8 mouse cellular contexts compared by ENCODE assay signal in genomic region chr15:91672645-91673568, GRCm38 (mm10). TPM values are rescaled to one million over a fixed set of nuclear protein-coding genes. Genes with fewer than 3 reads are reported as not detected.
DNase-seq lines count a peak whose midpoint lies in the region; ATAC-seq and TF ChIP-seq lines count a peak whose summit lies in the region.

TSS of gene Lrrk2 (plus strand) at chr15:91673175.

- peak within 1 kb of the TSS; percentile 71 for H3K4me2 ChIP-seq in forebrain, embryonic 14.5 days (ENCODE audit: low read length)
- H3K4me2 ChIP-seq in liver, embryonic 16.5 days (ENCODE audit: low read depth, low read length) = peak within 1 kb of the TSS; percentile 57
- peak within 1 kb of the TSS; percentile 65 for H3K4me2 ChIP-seq in neural tube, embryonic 11.5 days (ENCODE audit: low read depth)
- peak within 1 kb of the TSS; percentile 90 for H3K4me2 ChIP-seq in stomach, embryonic 16.5 days (ENCODE audit: low read depth, low read length)

- intact Hi-C loops in heart, postnatal 10 days (cut with DNase I) = loop anchor here (5.0 kb wide), 1 partner anchor 66 kb away; no protein-coding TSS in a partner anchor

- peaks cover 4% of the 10 kb centered on the region for H3K79me2 ChIP-seq in C2C12 (ENCODE audit: control insufficient read depth, insufficient read depth)

- peak within 1 kb of the TSS; percentile 58 for H3K4me3 ChIP-seq in C2C12 (ENCODE audit: insufficient read depth, poor library complexity, severe bottlenecking)
- peak within 1 kb of the TSS; percentile 41 for H3K4me3 ChIP-seq in forebrain, embryonic 14.5 days (ENCODE audit: low read depth, low read length)
- H3K4me3 ChIP-seq in liver, embryonic 16.5 days (ENCODE audit: low read depth, low read length) = peak within 1 kb of the TSS; percentile 57
- H3K4me3 ChIP-seq in neural tube, embryonic 11.5 days (ENCODE audit: low read depth, low read length) = peak within 1 kb of the TSS; percentile 42
- peak within 1 kb of the TSS; percentile 67 for H3K4me3 ChIP-seq in stomach, embryonic 16.5 days (replicated peaks; ENCODE audit: low read length)

- 0 out of 2 replicates have a peak, but pooled peaks cover 3% of the 10 kb centered on the region for H3K4me1 ChIP-seq in forebrain, embryonic 14.5 days (ENCODE audit: control insufficient read depth, insufficient read depth, low read length)
- no peaks in the 10 kb centered on the region for H3K4me1 ChIP-seq in liver, embryonic 16.5 days (ENCODE audit: control insufficient read depth, low read depth, low read length)
- no peaks in the 10 kb centered on the region for H3K4me1 ChIP-seq in neural tube, embryonic 11.5 days (ENCODE audit: control insufficient read depth, insufficient read depth, low read length)
- 0 out of 2 replicates have a peak, but pooled peaks cover 3% of the 10 kb centered on the region for H3K4me1 ChIP-seq in stomach, embryonic 16.5 days (ENCODE audit: control insufficient read depth, insufficient read depth, low read length)

- H3K79me3 ChIP-seq in C2C12 (ENCODE audit: low read depth) = peaks cover 3% of the 10 kb centered on the region

- peak; percentile 99 for ATAC-seq in forebrain, embryonic 14.5 days
- peak; percentile 87 for ATAC-seq in liver, embryonic 16.5 days (ENCODE audit: low read depth)
- peak; percentile 96 for ATAC-seq in neural tube, embryonic 11.5 days (ENCODE audit: insufficient read depth, low FRiP score, low TSS enrichment)
- peak; percentile 97 for ATAC-seq in stomach, embryonic 16.5 days (ENCODE audit: insufficient read depth, low FRiP score)

- TF ChIP-seq CTCF in C2C12 (IDR thresholded peaks at IDR 0.05; ENCODE audit: control insufficient read depth, insufficient read depth, insufficient read length) = no peak

- DNase-seq in cerebellum, adult 11-12 months = peak; percentile 76
- peak; percentile 75 for DNase-seq in forebrain, embryonic 14.5 days (ENCODE audit: low spot score)
- DNase-seq in heart, postnatal 10 days = peak; percentile 93
- peak; percentile 91 to 93 for DNase-seq in kidney, postnatal 4 days
- DNase-seq in neural tube, embryonic 11.5 days (ENCODE audit: low spot score) = peak; percentile 81

- no peaks in the 10 kb centered on the region for H3K9me3 ChIP-seq in forebrain, embryonic 14.5 days (replicated peaks; ENCODE audit: control insufficient read depth, low read length)
- no peaks in the 10 kb centered on the region for H3K9me3 ChIP-seq in liver, embryonic 16.5 days (replicated peaks; ENCODE audit: control insufficient read depth, low read length)
- H3K9me3 ChIP-seq in neural tube, embryonic 11.5 days (ENCODE audit: control insufficient read depth, low read length) = no peaks in the 10 kb centered on the region
- no peaks in the 10 kb centered on the region for H3K9me3 ChIP-seq in stomach, embryonic 16.5 days (replicated peaks; ENCODE audit: control insufficient read depth, low read length)

- H3K36me3 ChIP-seq in C2C12 (ENCODE audit: control insufficient read depth, insufficient read depth) = peaks cover 4% of the 10 kb centered on the region
- no peaks in the 10 kb centered on the region for H3K36me3 ChIP-seq in forebrain, embryonic 14.5 days (ENCODE audit: control insufficient read depth, insufficient read depth, low read length)
- H3K36me3 ChIP-seq in liver, embryonic 16.5 days (ENCODE audit: control insufficient read depth, insufficient read depth) = no peaks in the 10 kb centered on the region
- H3K36me3 ChIP-seq in neural tube, embryonic 11.5 days (ENCODE audit: control insufficient read depth, insufficient read depth, low read length) = no peaks in the 10 kb centered on the region
- no peaks in the 10 kb centered on the region for H3K36me3 ChIP-seq in stomach, embryonic 16.5 days (ENCODE audit: control insufficient read depth, insufficient read depth, low read length)

- H3K27ac ChIP-seq in forebrain, embryonic 14.5 days (ENCODE audit: low read depth, low read length) = no peak within 1 kb of the TSS
- H3K27ac ChIP-seq in liver, embryonic 16.5 days (ENCODE audit: low read length) = peak within 1 kb of the TSS; percentile 67
- H3K27ac ChIP-seq in neural tube, embryonic 11.5 days (ENCODE audit: low read depth, low read length) = 0 out of 2 replicates have a peak within 1 kb of the TSS, but pooled peaks have one; percentile 4
- H3K27ac ChIP-seq in stomach, embryonic 16.5 days (ENCODE audit: low read length) = peak within 1 kb of the TSS; percentile 87

- H3K27me3 ChIP-seq in C2C12 (ENCODE audit: control insufficient read depth, insufficient read depth, insufficient read length) = no peaks in the 10 kb centered on the region
- no peaks in the 10 kb centered on the region for H3K27me3 ChIP-seq in forebrain, embryonic 14.5 days (replicated peaks; ENCODE audit: control insufficient read depth, insufficient read depth, low read length)
- no peaks in the 10 kb centered on the region for H3K27me3 ChIP-seq in liver, embryonic 16.5 days (ENCODE audit: control insufficient read depth, insufficient read depth, low read depth, low read length)
- no peaks in the 10 kb centered on the region for H3K27me3 ChIP-seq in neural tube, embryonic 11.5 days (ENCODE audit: control insufficient read depth, insufficient read depth, low read length)
- no peaks in the 10 kb centered on the region for H3K27me3 ChIP-seq in stomach, embryonic 16.5 days (ENCODE audit: control insufficient read depth, insufficient read depth, low read length)

- H3K9ac ChIP-seq in forebrain, embryonic 14.5 days (ENCODE audit: low read length) = peak within 1 kb of the TSS; percentile 72
- H3K9ac ChIP-seq in liver, embryonic 16.5 days (ENCODE audit: low read depth, low read length) = peak within 1 kb of the TSS; percentile 48; the same call in 1 of the 2 replicates
- peak within 1 kb of the TSS; percentile 67 for H3K9ac ChIP-seq in neural tube, embryonic 11.5 days (ENCODE audit: low read length)
- peak within 1 kb of the TSS; percentile 77 for H3K9ac ChIP-seq in stomach, embryonic 16.5 days (ENCODE audit: low read length)

- 2% methylated on average over 39 of the region's 40 CpGs for WGBS in forebrain, embryonic 14.5 days
- WGBS in liver, embryonic 16.5 days (ENCODE audit: insufficient replicate concordance) = 3% methylated on average over 40 of the region's 40 CpGs
- WGBS in neural tube, embryonic 11.5 days = 2% methylated on average over 40 of the region's 40 CpGs
- WGBS in stomach, embryonic 16.5 days = 2% methylated on average over 40 of the region's 40 CpGs

- peak within 1 kb of the TSS; percentile 72 for H3ac ChIP-seq in C2C12 (ENCODE audit: control insufficient read depth, insufficient read length, low read depth)

TF ChIP-seq in C2C12, 6 proteins besides CTCF, POLR2A, EP300 and RAD21:
- TF ChIP-seq MAX (IDR thresholded peaks at IDR 0.05) = peak; percentile 34
- no peak for TF ChIP-seq FOSL1 (IDR thresholded peaks at IDR 0.05; ENCODE audit: insufficient read depth, low read length, poor library complexity, severe bottlenecking)

RNA-seq across cellular contexts. Expression of gene Lrrk2, which starts in this region (rescaled TPM):
- polyA plus RNA-seq in C2C12 (2012; fragmentation: generic; extraction: Trizol) = 8.3 TPM
- polyA plus RNA-seq in forebrain, embryonic 14.5 days (2014; fragmentation: Nextera tagmentation; extraction: Ambion mirVana) = 1.6 and 2.4 TPM in 2 replicates
- total RNA-seq in heart, postnatal 10 days (2021) = 10 to 100 TPM; 10.8 to 13.7 TPM
- 1.5 and 1.7 TPM in 2 replicates for polyA plus RNA-seq in liver, embryonic 16.5 days (2015; fragmentation: Nextera tagmentation; extraction: Ambion mirVana)
- 1.9 and 2.9 TPM in 2 replicates for polyA plus RNA-seq in neural tube, embryonic 11.5 days (2014; fragmentation: Nextera tagmentation; extraction: Ambion mirVana)
- polyA plus RNA-seq in stomach, embryonic 16.5 days (2015; fragmentation: Nextera tagmentation; extraction: Ambion mirVana) = 4.4 and 6.2 TPM in 2 replicates
